Mouse (Mus musculus) forebrain, postnatal 0 days (tissue): Measurements from ENCODE around the gene Hibch. TPM values are rescaled to one million over a fixed set of nuclear protein-coding genes. Genes with fewer than 3 reads are reported as not detected.
A peak's percentile ranks its signal among the peaks of the same experiment; 100 is the strongest.

Experiments
- ATAC-seq: fragments of 200-750 bp; cut with Nextera tagmentation; 2 replicates; pipeline ENCODE4 v1.8.0; 2017; ENCODE audit warnings: mild to moderate bottlenecking, moderate library complexity
- DNase-seq: peaks from one replicate; pipeline ENCODE4 v3.0.0-alpha.2; 2015
- H3K27ac ChIP-seq: fragments of 300-500 bp; sonication (generic); 2 replicates; pipeline ENCODE4 v1.5.1; 2014; ENCODE audit warnings: low read depth, mild to moderate bottlenecking, antibody characterized with exemption, low read length, moderate library complexity, mixed read lengths
- H3K27me3 ChIP-seq: fragments of 300-500 bp; sonication (generic); 2 replicates; pipeline ENCODE4 v1.6.1; 2014; ENCODE audit warnings: mild to moderate bottlenecking, low read length, mixed read lengths; ENCODE audit not compliant: insufficient read depth
- H3K36me3 ChIP-seq: fragments of 300-500 bp; sonication (generic); 2 replicates; pipeline ENCODE4 v1.6.1; 2014; ENCODE audit warnings: mild to moderate bottlenecking, moderate library complexity; ENCODE audit not compliant: insufficient read depth
- H3K4me1 ChIP-seq: fragments of 300-500 bp; sonication (generic); 2 replicates; pipeline ENCODE4 v1.6.1; 2014; ENCODE audit warnings: antibody characterized with exemption; ENCODE audit not compliant: insufficient read depth
- H3K4me2 ChIP-seq: fragments of 300-500 bp; sonication (generic); 2 replicates; pipeline ENCODE4 v1.6.1; 2014; ENCODE audit warnings: low read depth, mild to moderate bottlenecking, moderate library complexity
- H3K4me3 ChIP-seq: fragments of 300-500 bp; sonication (generic); 2 replicates; pipeline ENCODE4 v1.5.1; 2014; ENCODE audit warnings: low read depth, low read length, mixed read lengths
- H3K9ac ChIP-seq: fragments of 300-500 bp; sonication (generic); 2 replicates; pipeline ENCODE4 v1.6.1; 2014; ENCODE audit warnings: mild to moderate bottlenecking
- H3K9me3 ChIP-seq: fragments of 300-500 bp; sonication (generic); 2 replicates; pipeline ENCODE4 v1.6.1; 2016; ENCODE audit warnings: low read length
- CTCF ChIP-seq: sonication (generic); IDR thresholded peaks from 2 replicates; pipeline ENCODE4 v1.5.1; 2016; ENCODE audit warnings: antibody characterized with exemption, control low read depth, low read depth
- whole genome bisulfite sequencing: fragments of 180-500 bp; shearing (Covaris S2); extraction: QIAGEN DNeasy Blood & Tissue Kit; methylation state at CpG from one replicate; pipeline ENCODE4 v1.1.7; 2014; 5-methylcytosine and 5-hydroxymethylcytosine counted together
- polyA plus RNA-seq: library from polyadenylated mRNA; unstranded; fragments of >200 nt; fragmentation: Nextera tagmentation; extraction: Ambion mirVana; gene quantifications from 2 replicates; pipeline ENCODE4 v1.2.1, GENCODE M21; 2015
- total RNA-seq: library from RNA; depleted of rRNA; stranded (reverse); fragments of >200 nt; gene quantifications from 2 replicates; pipeline ENCODE4 v1.2.3, GENCODE M21; 2014; rRNA removed

The Hibch gene
- total and polyA plus RNA-seq, 2 experiments from 2014 or later = 12.8 to 15.2 TPM

DNA sequence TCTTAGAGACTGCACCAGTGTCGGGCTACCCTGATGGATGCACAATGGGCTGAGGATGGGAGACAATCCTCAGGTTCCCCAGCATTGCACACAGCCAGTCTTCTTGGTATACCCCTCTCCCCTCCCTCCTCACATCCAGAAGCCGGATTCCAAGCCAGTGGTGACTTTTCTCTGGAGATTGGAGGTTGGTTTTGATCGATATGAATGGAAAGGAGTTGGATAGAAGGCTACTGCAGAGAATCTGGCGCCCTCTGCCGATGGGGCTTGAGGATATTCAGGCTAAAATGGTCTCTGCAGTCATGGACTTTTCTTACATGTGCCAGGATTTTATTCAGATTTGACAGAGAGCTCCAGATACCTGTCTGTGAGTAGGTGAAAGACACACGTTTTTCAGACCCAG lies 110.4 kb downstream of the Hibch start:
- Histone ChIP-seq H3K36me3 (no peaks in the 10 kb centered on the region), H3K27ac (no peak overlapping the region), H3K9me3 (no peaks in the 10 kb centered on the region), H3K4me2 (no peak overlapping the region), H3K4me3 (no peak overlapping the region), H3K27me3 (no peaks in the 10 kb centered on the region), H3K4me1 (0 out of 2 replicates have a peak, but pooled peaks cover 5% of the 10 kb centered on the region), H3K9ac (no peak overlapping the region)
- no peak for DNase-seq
- peak; percentile 48 for TF ChIP-seq CTCF
- WGBS = 37% methylated on average over 6 of the region's 6 CpGs
- no peak for ATAC-seq

DNA sequence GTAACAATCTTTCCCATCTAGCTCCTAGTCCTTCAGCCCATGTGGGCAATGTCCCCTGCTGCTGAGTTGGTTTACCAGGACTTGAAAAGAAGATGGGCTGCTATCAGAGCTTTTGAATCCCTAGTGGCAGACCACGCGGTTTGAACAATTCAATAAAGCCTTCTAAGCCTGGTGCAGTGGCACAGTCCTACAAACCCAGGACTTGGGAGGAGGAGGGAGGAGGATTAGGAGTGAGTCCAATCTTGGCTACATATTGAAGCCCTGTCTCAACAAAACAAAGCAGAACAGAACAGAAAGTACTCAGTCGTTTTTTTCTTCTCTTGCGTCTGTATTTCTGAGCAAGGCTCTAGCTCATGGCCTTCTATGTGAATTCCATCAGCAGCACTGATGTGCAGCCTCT lies 112.0 kb downstream of the Hibch start:
- Histone ChIP-seq H3K27me3 (no peaks in the 10 kb centered on the region), H3K4me3 (no peak overlapping the region), H3K4me2 (no peak overlapping the region), H3K4me1 (0 out of 2 replicates have a peak, but pooled peaks cover 5% of the 10 kb centered on the region), H3K27ac (no peak overlapping the region), H3K9ac (no peak overlapping the region), H3K36me3 (no peaks in the 10 kb centered on the region), H3K9me3 (no peaks in the 10 kb centered on the region)
- WGBS = 45% methylated on average over 4 of the region's 4 CpGs
- ATAC-seq (no peak), DNase-seq (no peak)
- TF ChIP-seq CTCF = no peak

DNA sequence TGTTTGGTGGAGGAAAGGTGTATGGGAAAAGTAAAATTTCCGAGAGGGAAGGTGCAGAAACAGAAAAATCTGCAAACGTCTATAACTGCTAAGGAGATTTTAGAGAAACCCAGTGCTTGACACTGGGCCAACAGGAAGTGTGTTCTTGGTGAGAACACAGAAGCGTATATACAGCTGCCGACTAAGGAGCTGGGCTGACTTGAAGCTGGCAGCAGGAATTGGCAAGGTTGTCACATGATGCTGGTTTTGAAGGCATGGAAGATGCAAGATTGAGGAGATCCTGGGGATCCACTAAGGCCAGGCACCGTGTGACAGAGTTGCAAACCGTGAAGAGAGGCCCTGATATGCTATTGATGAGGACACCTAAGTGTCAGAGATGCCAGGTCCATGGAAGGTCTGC lies 115.5 kb downstream of the Hibch start:
- ATAC-seq (no peak), DNase-seq (peak; percentile 20)
- Histone ChIP-seq H3K36me3 (no peaks in the 10 kb centered on the region), H3K4me1 (no peaks in the 10 kb centered on the region), H3K27me3 (no peaks in the 10 kb centered on the region), H3K27ac (no peak overlapping the region), H3K4me2 (no peak overlapping the region), H3K4me3 (no peak overlapping the region), H3K9ac (no peak overlapping the region), H3K9me3 (no peaks in the 10 kb centered on the region)
- TF ChIP-seq CTCF = no peak
- WGBS = 75% methylated on average over 6 of the region's 6 CpGs

DNA sequence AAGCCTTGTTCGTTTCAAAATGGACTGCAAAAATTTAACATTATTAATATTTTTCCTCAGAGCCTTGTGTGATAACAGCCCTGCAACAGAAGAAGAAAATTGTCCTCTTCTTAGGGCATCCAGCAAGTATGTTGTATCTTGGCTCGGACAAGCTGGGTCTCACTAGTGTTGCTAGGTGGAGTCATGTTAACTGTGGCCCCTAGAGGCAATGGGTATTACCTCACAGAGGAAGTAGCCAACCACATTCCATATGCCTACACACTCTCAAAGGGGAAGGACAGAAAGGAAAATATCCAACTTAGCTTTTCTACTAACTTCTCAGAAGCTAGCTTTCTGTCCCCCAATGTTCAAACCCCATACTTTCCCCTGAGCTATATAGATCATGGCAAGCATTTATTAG lies 118.4 kb downstream of the Hibch start:
- DNase-seq (no peak), ATAC-seq (no peak)
- H3K27ac ChIP-seq = no peak overlapping the region
- WGBS = 85% methylated on average over 2 of the region's 2 CpGs
- H3K27me3 ChIP-seq = no peaks in the 10 kb centered on the region
- H3K9ac ChIP-seq = no peak overlapping the region
- no peak for TF ChIP-seq CTCF
- H3K9me3 ChIP-seq = no peaks in the 10 kb centered on the region
- no peaks in the 10 kb centered on the region for H3K36me3 ChIP-seq
- H3K4me1 ChIP-seq = no peaks in the 10 kb centered on the region
- H3K4me3 ChIP-seq = no peak overlapping the region
- H3K4me2 ChIP-seq = no peak overlapping the region

DNA sequence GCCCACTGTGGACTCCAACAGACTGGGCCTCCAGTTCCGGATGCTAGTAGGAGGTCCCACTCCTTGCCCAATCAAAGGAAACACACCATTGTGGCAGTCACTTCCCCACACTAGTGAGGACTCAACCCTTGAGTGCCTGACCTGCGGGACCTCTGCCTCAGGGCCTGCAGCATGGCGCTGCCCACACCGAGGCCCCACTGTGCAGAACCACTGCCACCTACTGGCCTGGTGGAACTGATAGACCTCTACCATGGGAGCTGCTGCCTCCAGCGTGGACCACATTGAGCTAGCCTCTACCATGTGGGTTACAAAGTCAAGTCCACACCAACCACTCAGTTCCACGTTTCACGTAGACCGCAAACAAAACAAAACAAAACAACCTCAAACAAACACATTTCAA lies 119.9 kb downstream of the Hibch start:
- Histone ChIP-seq H3K9ac (no peak overlapping the region), H3K9me3 (no peaks in the 10 kb centered on the region), H3K27ac (no peak overlapping the region), H3K36me3 (no peaks in the 10 kb centered on the region), H3K4me2 (no peak overlapping the region), H3K27me3 (no peaks in the 10 kb centered on the region), H3K4me1 (no peaks in the 10 kb centered on the region), H3K4me3 (no peak overlapping the region)
- DNase-seq = no peak
- WGBS = 75% methylated on average over 8 of the region's 8 CpGs
- no peak for TF ChIP-seq CTCF
- ATAC-seq = no peak

Other genes starting within 250 kb of the Hibch start
- gene Nemp2, start 214.2 kb upstream of the Hibch start, total RNA-seq = 10.1 and 10.3 TPM in 2 replicates
- gene Nemp2, start 214.2 kb upstream of the Hibch start, polyA plus RNA-seq = 4.2 and 4.7 TPM in 2 replicates
- 38.1 and 45.0 TPM in 2 replicates for gene Mfsd6, start 117.5 kb upstream of the Hibch start, total RNA-seq
- gene Mfsd6, start 117.5 kb upstream of the Hibch start, polyA plus RNA-seq = 6.5 and 9.6 TPM in 2 replicates
- 38.5 and 38.6 TPM in 2 replicates for gene Inpp1, start 27.2 kb upstream of the Hibch start, total RNA-seq
- 30.1 and 38.1 TPM in 2 replicates for gene Inpp1, start 27.2 kb upstream of the Hibch start, polyA plus RNA-seq
- 3.2 and 4.2 TPM in 2 replicates for gene 1700019D03Rik, start 175.2 kb downstream of the Hibch start, total RNA-seq
- gene 1700019D03Rik, start 175.2 kb downstream of the Hibch start, polyA plus RNA-seq = 5.7 and 6.6 TPM in 2 replicates
- gene Mstn, start 216.7 kb downstream of the Hibch start, total RNA-seq = 1.2 and 1.4 TPM in 2 replicates
- 0.70 and 0.98 TPM in 2 replicates for gene Mstn, start 216.7 kb downstream of the Hibch start, polyA plus RNA-seq